Mouse (Mus musculus): ENCODE results near the gene Hmgcl.

GRCm38 (mm10) chr4:135986943-135987710, 40.9 kb downstream of the Hmgcl start, which contains the start of gene Pithd1:
- TF ChIP-seq GATA1 (IDR thresholded peaks at IDR 0.05; ENCODE audit: borderline replicate concordance, low read length) (no peak), FLI1 (IDR thresholded peaks at IDR 0.05; ENCODE audit: low read length) (no peak)

Data from megakaryocyte, embryonic 14.5 days (primary cell).